Mouse (Mus musculus) myocyte (in vitro differentiated cells): ENCODE data around the gene F7. TPM values are rescaled to one million over a fixed set of nuclear protein-coding genes. Genes with fewer than 3 reads are reported as not detected.
A peak's percentile ranks its signal among the peaks of the same experiment; 100 is the strongest.

Source experiments
- H3K27me3 ChIP-seq: one replicate; pipeline ENCODE4 v1.6.1; 2011; ENCODE audit not compliant: control insufficient read depth, insufficient read depth, insufficient read length
- H3K36me3 ChIP-seq: one replicate; pipeline ENCODE4 v1.6.1; 2011; ENCODE audit not compliant: control insufficient read depth, insufficient read depth
- H3K4me2 ChIP-seq: one replicate; pipeline ENCODE4 v1.6.1; 2011; ENCODE audit warnings: low read depth, control low read depth
- H3K4me3 ChIP-seq: one replicate; pipeline ENCODE4 v1.5.1; 2011; ENCODE audit warnings: mild to moderate bottlenecking, control low read depth, moderate library complexity
- H3K79me2 ChIP-seq: one replicate; pipeline ENCODE4 v1.6.1; 2011; ENCODE audit not compliant: control insufficient read depth, insufficient read depth
- H3ac ChIP-seq: one replicate; pipeline ENCODE4 v1.6.1; 2011; ENCODE audit not compliant: control insufficient read depth, insufficient read length
- CEBPB ChIP-seq: IDR thresholded peaks from 2 replicates; pipeline ENCODE4 v1.6.1; 2011; ENCODE audit warnings: mild to moderate bottlenecking, moderate library complexity; ENCODE audit not compliant: poor library complexity, insufficient read depth, severe bottlenecking
- E2F4 ChIP-seq: IDR thresholded peaks from one replicate; pipeline ENCODE4 v1.6.1; 2011; ENCODE audit warnings: mild to moderate bottlenecking, control low read depth, moderate library complexity; ENCODE audit not compliant: insufficient read depth
- MAX ChIP-seq: IDR thresholded peaks from one replicate; pipeline ENCODE4 v1.6.1; 2011; ENCODE audit warnings: low read depth, mild to moderate bottlenecking, control low read depth
- MYOD1 ChIP-seq, 3 experiments: IDR thresholded peaks; one replicate each; pipeline ENCODE4 v1.6.1; 2011; ENCODE audit warnings: control low read depth in 2 of 3, low read depth in 2 of 3, mild to moderate bottlenecking in 2 of 3, moderate library complexity in 1 of 3; ENCODE audit not compliant: insufficient read length in 2 of 3, control insufficient read depth in 1 of 3
- MYOG ChIP-seq, 3 experiments: IDR thresholded peaks; one replicate each; pipeline ENCODE4 v1.6.1; 2011; ENCODE audit warnings: control low read depth in 2 of 3, low read depth in 2 of 3, mild to moderate bottlenecking in 2 of 3; ENCODE audit not compliant: insufficient read length in 2 of 3, control insufficient read depth in 1 of 3, insufficient read depth in 1 of 3
- POLR2A ChIP-seq: IDR thresholded peaks from one replicate; pipeline ENCODE4 v1.6.1; 2011; ENCODE audit warnings: low read depth, mild to moderate bottlenecking, control low read depth, moderate library complexity; ENCODE audit not compliant: insufficient read length
- POLR2AphosphoS2 ChIP-seq: IDR thresholded peaks from one replicate; pipeline ENCODE4 v1.6.1; 2011; ENCODE audit warnings: low read depth, control low read depth; ENCODE audit not compliant: insufficient read length
- REST ChIP-seq: IDR thresholded peaks from one replicate; pipeline ENCODE4 v1.6.1; 2011; ENCODE audit warnings: mild to moderate bottlenecking, control low read depth, moderate library complexity; ENCODE audit not compliant: insufficient read depth, insufficient read length
- SRF ChIP-seq: IDR thresholded peaks from one replicate; pipeline ENCODE4 v1.6.1; 2011; ENCODE audit warnings: low read depth; ENCODE audit not compliant: control insufficient read depth, insufficient read length
- TCF12 ChIP-seq: IDR thresholded peaks from one replicate; pipeline ENCODE4 v1.6.1; 2011; ENCODE audit warnings: mild to moderate bottlenecking, control low read depth; ENCODE audit not compliant: poor library complexity, insufficient read depth, severe bottlenecking
- TCF3 ChIP-seq: IDR thresholded peaks from one replicate; pipeline ENCODE4 v1.6.1; 2011; ENCODE audit warnings: low read depth, control low read depth; ENCODE audit not compliant: insufficient read length
- USF1 ChIP-seq: IDR thresholded peaks from one replicate; pipeline ENCODE4 v1.6.1; 2011; ENCODE audit warnings: low read depth, mild to moderate bottlenecking, control low read depth, moderate library complexity
- polyA plus RNA-seq: library from polyadenylated mRNA; unstranded; fragments of >200 nt; fragmentation: generic; extraction: Trizol; gene quantifications from one replicate; pipeline ENCODE4 v1.2.1, GENCODE M21; 2012; ENCODE audit warnings: missing spikeins

Gene F7
- polyA plus RNA-seq, 1 experiment, result 0.08 TPM

GRCm38 (mm10) chr8:12988722-12989430, 37.0 kb upstream of the F7 start:
- H3K4me2 ChIP-seq, result no peak overlapping the region
- H3K27me3 ChIP-seq, result no peaks in the 10 kb centered on the region
- no peak for TF ChIP-seq SRF
- no peak for TF ChIP-seq POLR2A
- no peak for TF ChIP-seq MAX
- TF ChIP-seq MYOD1 (IDR thresholded peaks at IDR 0.05; ENCODE audit: control insufficient read depth in 1 of 3, insufficient read length in 2 of 3, low read depth in 2 of 3), result peak in 2 of 3 experiments; percentile 37 to 64
- peak in 1 of 3 experiments; percentile 50 for TF ChIP-seq MYOG (IDR thresholded peaks at IDR 0.05; ENCODE audit: control insufficient read depth in 1 of 3, insufficient read depth in 1 of 3, insufficient read length in 2 of 3, low read depth in 2 of 3)
- TF ChIP-seq POLR2AphosphoS2, result no peak
- H3ac ChIP-seq, result no peak overlapping the region
- H3K36me3 ChIP-seq, result no peaks in the 10 kb centered on the region
- H3K4me3 ChIP-seq, result no peak overlapping the region
- no peaks in the 10 kb centered on the region for H3K79me2 ChIP-seq

- peak; percentile 28 to 97 (median 85) for TF ChIP-seq MYOD1 (IDR thresholded peaks at IDR 0.05; ENCODE audit: control insufficient read depth in 1 of 3, insufficient read length in 2 of 3, low read depth in 2 of 3)
- TF ChIP-seq REST, result no peak
- peak; percentile 94 for TF ChIP-seq TCF12
- no peak for TF ChIP-seq POLR2A
- no peak for TF ChIP-seq CEBPB
- TF ChIP-seq MYOG (IDR thresholded peaks at IDR 0.05; ENCODE audit: control insufficient read depth in 1 of 3, insufficient read depth in 1 of 3, insufficient read length in 2 of 3, low read depth in 2 of 3), result peak; percentile 60 to 93 (median 78)
- peak; percentile 82 for TF ChIP-seq TCF3
These were observed 34.4 kb upstream of the F7 start for GRCm38 (mm10) chr8:12991411-12991810.

GRCm38 (mm10) chr8:12994468-12994867, 31.4 kb upstream of the F7 start:
- Histone ChIP-seq H3K36me3 (no peaks in the 10 kb centered on the region), H3ac (no peak overlapping the region)

More at GRCm38 (mm10) chr8:12991411-12991810, 34.4 kb upstream of the F7 start:
- H3K27me3 ChIP-seq, result no peaks in the 10 kb centered on the region
- H3K36me3 ChIP-seq, result no peaks in the 10 kb centered on the region
- no peak overlapping the region for H3K4me2 ChIP-seq
- no peak overlapping the region for H3K4me3 ChIP-seq
- no peak overlapping the region for H3ac ChIP-seq
- no peaks in the 10 kb centered on the region for H3K79me2 ChIP-seq

GRCm38 (mm10) chr8:12995481-12995880, 30.4 kb upstream of the F7 start:
- no peaks in the 10 kb centered on the region for H3K27me3 ChIP-seq
- peak overlapping the region; percentile 84 for H3K4me2 ChIP-seq
- H3ac ChIP-seq, result no peak overlapping the region
- no peak overlapping the region for H3K4me3 ChIP-seq
- TF ChIP-seq POLR2A (no peak), TCF12 (no peak), MAX (no peak), REST (no peak), USF1 (no peak), MYOG (IDR thresholded peaks at IDR 0.05; ENCODE audit: control insufficient read depth in 1 of 3, insufficient read depth in 1 of 3, insufficient read length in 2 of 3, low read depth in 2 of 3) (no peak), TCF3 (no peak), SRF (no peak), POLR2AphosphoS2 (no peak), MYOD1 (IDR thresholded peaks at IDR 0.05; ENCODE audit: control insufficient read depth in 1 of 3, insufficient read length in 2 of 3, low read depth in 2 of 3) (no peak), CEBPB (no peak)
- H3K36me3 ChIP-seq, result no peaks in the 10 kb centered on the region
- H3K79me2 ChIP-seq, result no peaks in the 10 kb centered on the region

More at GRCm38 (mm10) chr8:12994468-12994867, 31.4 kb upstream of the F7 start:
- no peaks in the 10 kb centered on the region for H3K79me2 ChIP-seq
- peak; percentile 24 for TF ChIP-seq TCF12
- TF ChIP-seq CEBPB, result no peak
- no peak for TF ChIP-seq MAX
- no peak for TF ChIP-seq POLR2AphosphoS2
- TF ChIP-seq MYOG (IDR thresholded peaks at IDR 0.05; ENCODE audit: control insufficient read depth in 1 of 3, insufficient read depth in 1 of 3, insufficient read length in 2 of 3, low read depth in 2 of 3), result peak in 2 of 3 experiments; percentile 16 to 70
- TF ChIP-seq E2F4, result no peak
- TF ChIP-seq SRF, result no peak
- TF ChIP-seq REST, result no peak
- TF ChIP-seq POLR2A, result no peak
- TF ChIP-seq MYOD1 (IDR thresholded peaks at IDR 0.05; ENCODE audit: control insufficient read depth in 1 of 3, insufficient read length in 2 of 3, low read depth in 2 of 3), result peak in 1 of 3 experiments; percentile 52
- no peak for TF ChIP-seq USF1
- TF ChIP-seq TCF3, result no peak
- H3K4me2 ChIP-seq, result no peak overlapping the region
- H3K4me3 ChIP-seq, result no peak overlapping the region
- no peaks in the 10 kb centered on the region for H3K27me3 ChIP-seq

GRCm38 (mm10) chr8:12996831-12997275, 29.0 kb upstream of the F7 start:
- no peaks in the 10 kb centered on the region for H3K36me3 ChIP-seq
- H3K4me3 ChIP-seq, result no peak overlapping the region
- no peak overlapping the region for H3ac ChIP-seq
- H3K79me2 ChIP-seq, result no peaks in the 10 kb centered on the region
- TF ChIP-seq CEBPB (no peak), REST (no peak), MYOD1 (IDR thresholded peaks at IDR 0.05; ENCODE audit: control insufficient read depth in 1 of 3, insufficient read length in 2 of 3, low read depth in 2 of 3) (no peak), SRF (no peak), E2F4 (no peak), MYOG (IDR thresholded peaks at IDR 0.05; ENCODE audit: control insufficient read depth in 1 of 3, insufficient read depth in 1 of 3, insufficient read length in 2 of 3, low read depth in 2 of 3) (no peak), USF1 (no peak), POLR2AphosphoS2 (no peak), MAX (no peak)
- peak overlapping the region; percentile 84 for H3K4me2 ChIP-seq
- H3K27me3 ChIP-seq, result no peaks in the 10 kb centered on the region
